Mouse (Mus musculus): ENCODE measurements around the gene Fuom.

The Fuom gene

GRCm38 (mm10) chr7:140101498-140101897 lies 743 bp downstream of the Fuom start:
- in situ Hi-C loops (cut with MseI, MboI) = no loop called here

DNA sequence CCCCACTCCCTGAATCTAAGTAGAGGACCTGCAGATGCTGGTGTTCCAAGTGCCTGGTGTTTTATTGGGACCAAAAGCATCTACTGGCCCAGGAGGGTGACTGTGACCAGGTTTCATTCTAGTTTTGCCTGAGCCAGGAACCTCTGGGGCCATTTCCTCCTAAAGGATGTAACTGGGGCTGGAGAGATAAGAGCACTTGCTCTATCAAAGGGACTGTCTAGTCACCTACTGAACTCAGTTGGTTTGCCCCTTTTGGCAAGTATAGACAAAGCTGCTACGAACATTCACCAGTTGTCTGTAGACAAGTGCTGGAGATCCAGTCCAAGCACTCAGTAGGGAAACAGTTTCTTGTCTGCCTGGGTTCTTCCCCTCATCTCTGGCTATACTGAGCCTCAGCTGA lies 3.8 kb downstream of the Fuom start:
- in situ Hi-C loops (cut with MseI, MboI) = loop anchor here in 1 of 2 experiments (25.0 kb wide), 1 partner anchor 714 kb away; the partner anchor contains the start of gene Zfp941

- in situ Hi-C loops (cut with MseI, MboI) = loop anchor here in 1 of 2 experiments (25.0 kb wide), 1 partner anchor 716 kb away; the partner anchor contains the start of gene Zfp941
Measured at GRCm38 (mm10) chr7:140096055-140096454, 6.2 kb downstream of the Fuom start.

GRCm38 (mm10) chr7:140095556-140095955 lies 6.7 kb downstream of the Fuom start:
- in situ Hi-C loops (cut with MseI, MboI) = loop anchor here in 1 of 2 experiments (25.0 kb wide), 1 partner anchor 717 kb away; the partner anchor contains the start of gene Zfp941

DNA sequence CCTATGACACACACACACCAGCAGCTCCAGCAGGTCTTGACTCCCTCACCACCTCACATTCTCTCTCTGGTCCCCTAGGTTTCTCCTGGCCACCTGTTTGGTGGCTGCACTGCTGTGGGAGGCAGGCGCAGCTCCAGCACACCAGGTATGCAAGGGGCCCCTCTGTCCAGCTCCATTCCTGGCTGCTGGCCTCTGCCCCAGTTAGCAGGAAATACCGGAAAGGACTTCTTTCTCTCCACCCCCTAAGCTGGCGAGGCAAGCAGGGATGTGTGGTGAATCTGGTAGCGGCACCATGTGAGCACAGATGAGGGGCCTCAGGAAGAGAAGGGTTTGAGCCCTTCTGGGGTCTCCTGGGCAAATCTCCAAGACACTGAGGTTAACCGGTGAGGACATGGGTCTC lies 7.3 kb downstream of the Fuom start:
- in situ Hi-C loops (cut with MseI, MboI) = loop anchor here in 1 of 2 experiments (25.0 kb wide), 1 partner anchor 717 kb away; the partner anchor contains the start of gene Zfp941

- in situ Hi-C loops (cut with MseI, MboI) = loop anchor here in 1 of 2 experiments (25.0 kb wide), 1 partner anchor 719 kb away; the partner anchor contains the start of gene Zfp941
Measured at GRCm38 (mm10) chr7:140092924-140093528, 9.2 kb downstream of the Fuom start, which contains the start of gene Prap1. Prap1 (plus strand) TSS chr7:140093395.

GRCm38 (mm10) chr7:140090601-140091000 lies 11.6 kb downstream of the Fuom start:
- in situ Hi-C loops (cut with MseI, MboI) = loop anchor here in 1 of 2 experiments (25.0 kb wide), 1 partner anchor 722 kb away; the partner anchor contains the start of gene Zfp941

DNA sequence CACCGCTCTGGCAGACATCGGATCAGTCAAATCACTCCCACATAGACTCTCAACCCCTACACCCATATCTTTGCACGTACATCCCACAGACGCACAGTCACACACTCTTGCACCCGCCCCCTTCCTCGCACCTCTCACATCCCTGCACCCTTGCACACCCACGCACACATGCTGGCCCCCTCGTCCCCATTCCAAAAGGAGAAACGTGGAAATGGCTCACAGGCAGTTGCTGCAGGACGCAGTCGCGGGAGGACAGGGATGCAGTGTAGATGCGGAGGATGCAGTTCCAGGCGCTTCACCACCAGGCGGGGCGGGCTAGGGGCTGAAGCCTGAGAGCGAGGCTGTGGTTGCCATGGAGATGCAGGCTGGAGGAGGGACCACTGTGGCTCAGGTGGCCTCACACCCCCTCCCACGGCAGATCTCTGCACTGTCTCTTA lies 20.0 kb downstream of the Fuom start, which contains the start of gene Caly:
TSS of gene Caly (minus strand) at position 307 of the 437 bp plus-strand sequence.
- in situ Hi-C loops (cut with MseI, MboI) = loop anchor here (5.0 to 25.0 kb wide), 2 partner anchors 60 to 730 kb away; partner anchors contain the start of gene Zfp941 (in 1 of the 2)

DNA sequence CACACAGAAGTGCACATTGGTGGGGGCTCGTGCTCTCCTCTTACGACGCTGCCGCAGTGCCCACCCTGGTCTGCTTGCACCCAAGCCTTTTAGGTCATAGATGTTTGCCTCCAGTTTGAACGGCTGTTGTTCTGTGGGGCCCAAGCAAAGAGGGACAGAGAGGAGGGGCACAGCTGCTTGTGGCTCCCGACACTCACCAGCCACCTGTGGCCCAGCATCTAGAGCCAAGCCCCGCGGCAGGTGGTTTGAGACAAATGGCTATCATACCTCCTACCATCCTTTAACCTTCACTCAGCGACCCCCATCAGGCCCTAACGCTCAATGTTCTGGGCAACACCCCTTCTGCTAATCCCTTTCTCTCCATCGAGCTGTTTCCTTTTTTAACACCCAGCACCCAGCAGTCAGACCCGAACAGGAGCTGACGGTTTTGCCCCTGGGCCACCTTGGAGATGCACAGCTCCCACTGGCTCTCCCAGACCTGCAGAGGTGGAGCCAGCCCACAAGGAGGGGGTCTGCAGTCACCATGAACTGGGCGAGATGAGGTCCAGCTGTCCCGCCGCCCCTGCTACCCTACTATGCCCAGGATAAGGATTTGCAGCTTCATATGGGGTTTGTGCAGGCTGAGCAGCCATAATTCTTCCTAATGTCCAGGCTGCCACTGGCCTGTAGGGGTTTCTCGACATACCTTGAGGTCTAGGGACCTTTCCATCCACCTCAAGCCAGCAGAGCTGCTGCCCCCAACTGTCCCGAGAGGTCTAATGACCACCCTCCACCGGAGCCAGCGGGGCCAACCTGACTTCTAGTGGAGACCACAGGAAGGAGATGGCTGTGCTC lies 20.6 kb downstream of the Fuom start:
- in situ Hi-C loops (cut with MseI, MboI) = loop anchor here (5.0 to 25.0 kb wide), 2 partner anchors 61 to 731 kb away; partner anchors contain the start of gene Zfp941 (in 1 of the 2)

GRCm38 (mm10) chr7:140080503-140081156 lies 21.6 kb downstream of the Fuom start:
- in situ Hi-C loops (cut with MseI, MboI) = loop anchor here (5.0 to 25.0 kb wide), 2 partner anchors 62 to 732 kb away; partner anchors contain the start of gene Zfp941 (in 1 of the 2)

DNA sequence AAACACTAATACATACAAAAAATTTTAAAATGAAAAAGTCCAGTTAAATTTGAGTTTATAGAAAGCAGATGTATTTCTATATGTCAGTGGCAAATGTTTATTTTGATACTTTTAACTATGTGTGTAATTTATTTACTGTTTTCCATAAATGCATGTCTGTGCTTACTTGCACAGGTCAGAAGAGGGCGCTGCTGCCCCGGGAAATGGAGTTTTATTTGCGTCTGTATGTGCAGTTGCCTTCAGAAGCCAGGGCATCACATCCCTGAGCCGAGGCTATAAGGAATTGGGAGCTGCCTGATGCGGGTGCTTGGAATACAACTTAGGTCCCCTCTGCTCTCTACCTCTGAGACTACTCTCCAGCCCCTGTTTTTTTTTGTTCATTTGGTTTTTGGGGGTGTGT lies 23.5 kb downstream of the Fuom start:
- in situ Hi-C loops (cut with MseI, MboI) = loop anchor here in 1 of 2 experiments (5.0 to 25.0 kb wide), 2 partner anchors 64 to 734 kb away; partner anchors contain the start of gene Zfp941

DNA sequence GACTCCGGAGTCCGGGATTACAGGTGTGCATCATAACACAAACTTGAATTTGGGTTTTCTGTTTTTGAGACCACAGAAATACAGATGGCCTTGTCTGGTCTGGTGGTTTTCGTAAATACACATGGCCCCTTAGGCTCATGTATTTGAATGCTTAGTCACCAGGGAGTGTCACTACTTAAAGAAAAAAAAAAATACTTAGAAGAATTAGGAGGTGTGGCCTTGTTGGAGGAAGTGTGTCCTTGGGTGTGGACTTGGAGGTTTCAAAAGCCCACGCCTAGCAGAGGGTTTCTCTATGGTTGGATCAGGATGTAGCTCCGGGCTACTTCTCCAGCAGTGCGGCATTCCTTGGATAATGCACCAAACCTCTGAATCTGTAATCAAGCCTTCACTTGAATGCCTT lies 24.5 kb downstream of the Fuom start:
- in situ Hi-C loops (cut with MseI, MboI) = loop anchor here in 1 of 2 experiments (5.0 to 25.0 kb wide), 2 partner anchors 65 to 735 kb away; partner anchors contain the start of gene Zfp941

GRCm38 (mm10) chr7:140070042-140070711 lies 32.1 kb downstream of the Fuom start:
- in situ Hi-C loops (cut with MseI, MboI) = no loop called here

- in situ Hi-C loops (cut with MseI, MboI) = loop anchor here in 1 of 2 experiments (10.0 kb wide), 2 partner anchors 103 to 163 kb away; no protein-coding TSS in a partner anchor
Measured at GRCm38 (mm10) chr7:140067397-140067796, 34.8 kb downstream of the Fuom start.

DNA sequence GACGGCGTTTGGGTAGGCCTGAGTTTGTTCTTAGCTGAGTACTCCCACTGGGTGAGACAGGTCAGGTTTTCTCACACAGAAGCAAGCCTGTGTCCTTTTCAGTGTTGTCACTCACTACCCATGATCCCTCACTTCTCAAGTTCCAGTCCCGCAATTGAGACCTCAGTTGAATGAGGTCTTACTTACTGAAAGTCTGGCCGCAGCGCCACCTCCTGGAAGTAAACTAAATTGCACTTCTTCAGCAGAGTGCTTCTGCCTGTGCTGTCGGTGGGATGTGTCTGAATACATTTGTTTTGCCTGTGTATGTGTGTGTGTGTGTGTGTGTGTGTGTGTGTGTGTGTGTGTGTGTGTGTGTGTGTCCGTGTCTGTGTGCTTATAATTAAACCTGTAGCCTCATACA lies 39.1 kb downstream of the Fuom start:
- in situ Hi-C loops (cut with MseI, MboI) = loop anchor here (5.0 to 10.0 kb wide), 3 partner anchors 86 to 158 kb away; partner anchors contain the start of gene 6430531B16Rik (in 1 of the 2)

- in situ Hi-C loops (cut with MseI, MboI) = loop anchor here (5.0 to 10.0 kb wide), 3 partner anchors 85 to 158 kb away; partner anchors contain the start of gene 6430531B16Rik (in 1 of the 2)
Measured at GRCm38 (mm10) chr7:140062307-140062706, 39.9 kb downstream of the Fuom start.

- in situ Hi-C loops (cut with MseI, MboI) = loop anchor here (5.0 to 10.0 kb wide), 3 partner anchors 84 to 157 kb away; partner anchors contain the start of gene 6430531B16Rik (in 1 of the 2)
Measured at GRCm38 (mm10) chr7:140061832-140062130, 40.5 kb downstream of the Fuom start.

GRCm38 (mm10) chr7:140060936-140061831 lies 41.1 kb downstream of the Fuom start:
- in situ Hi-C loops (cut with MseI, MboI) = loop anchor here (5.0 to 10.0 kb wide), 3 partner anchors 84 to 156 kb away; partner anchors contain the start of gene 6430531B16Rik (in 1 of the 2)

DNA sequence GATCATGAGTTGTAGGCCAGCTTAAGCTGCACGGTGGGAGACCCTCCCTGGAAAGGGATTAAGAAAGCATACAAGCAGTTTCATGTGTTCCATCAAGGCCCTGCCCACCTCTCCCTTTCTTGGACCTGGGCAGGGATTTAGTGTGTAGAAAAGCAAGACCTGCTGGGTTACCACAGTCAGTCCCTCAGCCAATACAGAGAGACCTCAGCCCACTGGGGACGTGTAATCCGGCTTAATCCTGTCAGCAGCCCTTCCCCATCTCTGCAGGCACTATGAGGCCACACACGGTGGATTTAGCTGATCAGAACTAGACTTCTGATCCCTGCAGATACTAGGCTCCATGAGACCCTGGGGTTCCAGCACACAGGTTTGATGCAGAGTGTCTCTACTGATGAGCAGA lies 42.6 kb downstream of the Fuom start:
- in situ Hi-C loops (cut with MseI, MboI) = no loop called here

Measured in mouse trophoblast stem cell (cell line).